Mouse (Mus musculus) urinary bladder, postnatal 14 days (tissue): ENCODE measurements around the gene Krt27.
A peak's percentile ranks its signal among the peaks of the same experiment; 100 is the strongest.

Experiments used
- DNase-seq: peaks from one replicate; pipeline ENCODE4 v3.0.0; 2021; ENCODE audit warnings: low spot score

Krt27 gene

GRCm38 (mm10) chr11:99351004-99351403, at the start of gene Krt27:
Krt27 (minus strand) TSS chr11:99351104.
- DNase-seq, result no peak

GRCm38 (mm10) chr11:99399956-99400549, 49.1 kb upstream of the Krt27 start:
- no peak for DNase-seq

GRCm38 (mm10) chr11:99398832-99399231, 47.9 kb upstream of the Krt27 start:
- DNase-seq, result no peak

GRCm38 (mm10) chr11:99398084-99398483, 47.2 kb upstream of the Krt27 start:
- DNase-seq, result no peak

GRCm38 (mm10) chr11:99396661-99397060, 45.8 kb upstream of the Krt27 start:
- DNase-seq, result no peak

- DNase-seq, result no peak
Measured at GRCm38 (mm10) chr11:99396034-99396433, 45.1 kb upstream of the Krt27 start.

GRCm38 (mm10) chr11:99392492-99392891, 41.6 kb upstream of the Krt27 start:
- DNase-seq, result no peak

- no peak for DNase-seq
Measured at GRCm38 (mm10) chr11:99391375-99391774, 40.5 kb upstream of the Krt27 start.

GRCm38 (mm10) chr11:99390866-99391265, 40.0 kb upstream of the Krt27 start:
- DNase-seq, result peak; percentile 16

GRCm38 (mm10) chr11:99389264-99389663, 38.4 kb upstream of the Krt27 start, which contains the start of gene Krt10:
Krt10 (minus strand) TSS chr11:99389364.
- DNase-seq, result no peak

- no peak for DNase-seq
Measured at GRCm38 (mm10) chr11:99388661-99389060, 37.8 kb upstream of the Krt27 start.

GRCm38 (mm10) chr11:99385813-99386721, 35.2 kb upstream of the Krt27 start:
- DNase-seq, result peak; percentile 91

- peak; percentile 76 for DNase-seq
Measured at GRCm38 (mm10) chr11:99379568-99379967, 28.7 kb upstream of the Krt27 start.

- no peak for DNase-seq
Measured at GRCm38 (mm10) chr11:99374803-99375202, 23.9 kb upstream of the Krt27 start, which contains the start of gene Krt28. Krt28 (minus strand) TSS chr11:99374903.

GRCm38 (mm10) chr11:99369853-99370451, 19.0 kb upstream of the Krt27 start:
- DNase-seq, result no peak

GRCm38 (mm10) chr11:99369229-99369628, 18.3 kb upstream of the Krt27 start:
- no peak for DNase-seq

- DNase-seq, result peak; percentile 23
Measured at GRCm38 (mm10) chr11:99366791-99367190, 15.9 kb upstream of the Krt27 start.

GRCm38 (mm10) chr11:99364412-99364811, 13.5 kb upstream of the Krt27 start:
- peak; percentile 24 for DNase-seq

GRCm38 (mm10) chr11:99361423-99361822, 10.5 kb upstream of the Krt27 start:
- DNase-seq, result no peak

- no peak for DNase-seq
Measured at GRCm38 (mm10) chr11:99339299-99339847, 11.5 kb downstream of the Krt27 start.

GRCm38 (mm10) chr11:99337866-99338265, 13.0 kb downstream of the Krt27 start, which contains the start of gene Krt26:
Krt26 (minus strand) TSS chr11:99337966.
- DNase-seq, result no peak

GRCm38 (mm10) chr11:99333426-99333825, 17.5 kb downstream of the Krt27 start:
- DNase-seq, result no peak
